Mouse (Mus musculus) spleen, adult 2 months (tissue): ENCODE data around the gene Dock7. TPM values are rescaled to one million over a fixed set of nuclear protein-coding genes. Genes with fewer than 3 reads are reported as not detected.

Experiments used
- DNase-seq, 2 experiments: peaks; one replicate each; pipeline versions ENCODE4 v3.0.0 to v3.0.0-alpha.2; 2012 to 2021; ENCODE audit warnings: low spot score in 2 of 2, low read depth in 1 of 2
- H3K27ac ChIP-seq: fragments of 200-500 bp; 2 replicates; pipeline ENCODE4 v1.5.1; 2012; ENCODE audit warnings: low read length, inconsistent platforms; ENCODE audit not compliant: insufficient read depth
- H3K27me3 ChIP-seq: fragments of 200-500 bp; 2 replicates; pipeline ENCODE4 v1.6.1; 2012; ENCODE audit warnings: mild to moderate bottlenecking, moderate library complexity, low read length, inconsistent platforms; ENCODE audit not compliant: control insufficient read depth, insufficient read depth
- H3K36me3 ChIP-seq: fragments of 200-500 bp; 2 replicates; pipeline ENCODE4 v1.6.1; 2012; ENCODE audit warnings: mild to moderate bottlenecking, low read length, inconsistent platforms; ENCODE audit not compliant: control insufficient read depth, insufficient read depth
- H3K4me1 ChIP-seq: fragments of 200-500 bp; 2 replicates; pipeline ENCODE4 v1.6.1; 2011; ENCODE audit warnings: inconsistent platforms; ENCODE audit not compliant: control insufficient read depth, insufficient read depth, insufficient read length
- H3K4me3 ChIP-seq: fragments of 200-500 bp; 2 replicates; pipeline ENCODE4 v1.5.1; 2011; ENCODE audit warnings: mild to moderate bottlenecking, inconsistent platforms; ENCODE audit not compliant: insufficient read depth, insufficient read length; ENCODE audit errors: extremely low read depth
- CTCF ChIP-seq: fragments of 200-500 bp; IDR thresholded peaks from 2 replicates; pipeline ENCODE4 v1.5.1; 2011; ENCODE audit warnings: mild to moderate bottlenecking, inconsistent platforms; ENCODE audit not compliant: insufficient read depth, insufficient read length, insufficient replicate concordance; ENCODE audit errors: extremely low read depth
- POLR2A ChIP-seq: fragments of 200-500 bp; IDR thresholded peaks from 2 replicates; pipeline ENCODE4 v1.6.1; 2011; ENCODE audit warnings: low read depth, low read length, inconsistent platforms
- WGBS: fragments of 180-500 bp; shearing (Covaris S2); methylation state at CpG from one replicate; pipeline ENCODE4 v1.1.7; 2018; 5-methylcytosine and 5-hydroxymethylcytosine counted together
- polyA plus RNA-seq: library from polyadenylated mRNA; depleted of rRNA; stranded (reverse); fragments of >200 nt; gene quantifications from 2 replicates; pipeline ENCODE4 v1.2.3, GENCODE M21; 2012

The Dock7 gene
- polyA plus RNA-seq, 1 experiment, result 5.4 TPM

DNA sequence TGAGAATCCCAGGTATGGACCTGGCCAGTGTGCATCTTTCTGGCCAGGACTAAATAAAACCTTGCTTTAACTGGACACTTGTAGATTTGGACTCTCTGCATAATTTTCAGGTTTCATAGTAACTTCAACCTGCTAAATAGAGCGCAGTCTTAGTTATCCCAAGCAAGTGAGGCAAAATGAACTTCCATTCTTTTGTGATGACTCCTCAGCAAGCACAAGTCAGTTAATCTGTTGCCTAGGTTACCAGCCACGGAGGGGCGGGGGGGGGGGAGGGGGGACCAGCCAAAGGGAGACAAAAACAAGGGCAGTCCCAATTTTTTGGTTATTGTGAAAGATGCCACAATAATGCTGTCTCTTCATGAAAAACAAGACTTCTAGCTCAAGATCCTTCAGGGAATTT lies 39.7 kb upstream of the Dock7 start:
- 42% methylated on average over 3 of the region's 3 CpGs for WGBS

DNA sequence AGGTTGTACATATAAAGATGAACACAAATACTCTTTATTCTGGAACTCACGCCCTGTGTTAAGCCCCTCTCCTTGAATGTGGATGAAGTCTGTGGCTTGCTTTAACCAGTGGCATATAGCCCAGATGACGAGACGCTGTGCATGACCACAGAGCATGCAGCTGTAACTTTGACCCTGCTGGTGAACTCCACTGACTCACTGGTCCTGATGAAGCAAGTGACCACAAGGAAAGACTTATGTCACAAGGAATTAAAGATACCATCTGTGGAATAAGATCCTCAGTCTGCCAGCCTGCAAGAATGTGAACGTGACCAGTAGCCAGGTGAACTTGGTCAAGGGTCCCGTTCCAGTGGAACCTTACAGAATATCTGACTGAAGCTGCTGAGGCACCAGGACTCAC lies 37.8 kb upstream of the Dock7 start:
- Histone ChIP-seq H3K27me3 (no peaks in the 10 kb centered on the region), H3K4me1 (no peaks in the 10 kb centered on the region), H3K27ac (no peak overlapping the region), H3K4me3 (no peak overlapping the region), H3K36me3 (no peaks in the 10 kb centered on the region)
- TF ChIP-seq POLR2A (no peak), CTCF (no peak)
- no peak for DNase-seq
- WGBS, result 85% methylated on average over 5 of the region's 5 CpGs

More for the DNA sequence above, 39.7 kb upstream of the Dock7 start:
- H3K4me3 ChIP-seq, result no peak overlapping the region
- no peaks in the 10 kb centered on the region for H3K36me3 ChIP-seq
- no peaks in the 10 kb centered on the region for H3K27me3 ChIP-seq
- TF ChIP-seq POLR2A, result no peak
- no peak for TF ChIP-seq CTCF
- H3K27ac ChIP-seq, result no peak overlapping the region
- no peak for DNase-seq
- H3K4me1 ChIP-seq, result no peaks in the 10 kb centered on the region

DNA sequence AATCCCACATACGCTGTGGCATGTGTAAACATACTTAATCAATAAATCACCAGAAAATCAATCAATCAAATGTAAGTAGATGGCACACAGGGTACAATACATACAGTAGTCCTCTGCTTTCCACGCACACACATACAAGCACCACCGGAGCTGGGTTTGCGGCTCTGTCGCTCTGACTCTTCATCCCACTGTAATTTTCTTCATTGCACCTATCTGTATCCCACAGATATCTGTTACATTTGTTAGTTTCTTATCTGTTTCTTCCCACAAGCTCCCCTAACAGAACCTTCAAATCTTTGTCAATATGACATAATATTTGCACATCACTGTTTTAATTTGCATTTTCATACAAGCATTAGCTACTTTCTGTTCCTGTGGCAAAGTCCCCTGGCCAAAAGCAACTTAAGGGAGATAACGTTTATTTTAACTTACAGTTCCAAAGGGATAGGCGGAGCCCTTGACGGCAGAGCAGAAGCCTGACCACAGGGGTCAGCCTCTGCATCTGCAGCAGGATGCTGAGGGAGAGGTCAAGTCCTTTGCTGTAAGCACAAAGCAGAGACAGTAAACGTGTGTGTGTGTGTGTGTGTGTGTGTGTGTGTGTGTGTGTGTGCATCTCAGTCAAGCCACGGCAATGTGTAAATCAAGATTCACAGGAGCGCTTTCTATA lies 36.1 kb upstream of the Dock7 start:
- DNase-seq, result no peak
- TF ChIP-seq POLR2A (no peak), CTCF (no peak)
- Histone ChIP-seq H3K4me1 (no peaks in the 10 kb centered on the region), H3K27ac (no peak overlapping the region), H3K27me3 (no peaks in the 10 kb centered on the region), H3K36me3 (no peaks in the 10 kb centered on the region), H3K4me3 (no peak overlapping the region)
- 75% methylated on average over 11 of the region's 11 CpGs for WGBS

DNA sequence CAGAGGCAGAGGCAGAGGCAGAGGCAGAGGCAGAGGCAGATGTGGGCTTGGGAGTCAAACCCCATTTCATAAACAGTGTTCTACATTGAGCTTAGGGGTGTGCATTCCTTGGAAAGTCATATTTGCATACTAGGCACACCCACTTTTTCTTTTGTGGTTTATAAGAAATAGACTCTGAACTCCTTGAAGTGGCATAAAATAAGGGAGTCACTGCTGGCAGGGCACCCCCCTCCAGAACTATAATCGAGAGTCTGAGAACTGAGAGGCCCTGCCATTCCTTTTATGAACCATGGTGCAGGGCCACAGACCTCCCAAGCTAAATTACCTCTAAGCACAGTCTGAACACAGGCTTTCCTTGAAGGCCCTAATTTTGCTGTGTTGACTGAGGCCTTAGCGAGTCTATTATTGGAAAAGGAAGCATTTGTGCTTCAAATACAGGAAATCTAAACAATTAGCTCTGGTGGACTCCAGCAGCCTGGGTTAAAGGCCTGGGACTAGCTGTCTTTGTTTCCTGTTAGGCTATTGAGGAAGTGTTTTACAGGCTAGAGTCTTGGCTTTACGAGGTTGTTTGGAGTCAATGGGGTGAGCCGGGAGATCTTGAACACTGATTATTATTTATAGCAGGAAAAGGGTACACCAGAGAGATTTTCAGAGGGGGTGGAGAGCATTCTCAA lies 31.3 kb upstream of the Dock7 start:
- Histone ChIP-seq H3K4me1 (no peaks in the 10 kb centered on the region), H3K36me3 (no peaks in the 10 kb centered on the region), H3K4me3 (no peak overlapping the region), H3K27me3 (no peaks in the 10 kb centered on the region), H3K27ac (no peak overlapping the region)
- 31% methylated on average over 4 of the region's 4 CpGs for whole genome bisulfite sequencing
- TF ChIP-seq POLR2A (no peak), CTCF (no peak)
- no peak for DNase-seq

DNA sequence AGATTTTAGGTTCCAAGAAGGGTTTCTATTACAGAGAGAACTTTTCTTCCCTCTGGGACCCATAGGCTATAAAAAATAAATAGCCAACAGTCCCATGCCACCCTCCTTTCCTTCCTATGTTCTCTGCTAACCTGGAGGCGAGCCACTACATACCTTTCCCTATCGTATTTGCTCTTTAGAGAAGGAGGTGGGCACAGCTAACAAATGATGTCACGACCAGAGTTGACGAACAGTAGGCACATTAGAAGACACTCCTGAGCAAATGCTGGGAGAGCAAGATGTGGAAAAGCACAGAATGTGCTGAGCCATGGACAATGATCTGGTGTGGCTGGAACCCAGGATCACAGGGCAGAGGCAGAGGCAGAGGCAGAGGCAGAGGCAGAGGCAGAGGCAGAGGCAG lies 30.7 kb upstream of the Dock7 start:
- H3K27ac ChIP-seq, result no peak overlapping the region
- no peaks in the 10 kb centered on the region for H3K4me1 ChIP-seq

DNA sequence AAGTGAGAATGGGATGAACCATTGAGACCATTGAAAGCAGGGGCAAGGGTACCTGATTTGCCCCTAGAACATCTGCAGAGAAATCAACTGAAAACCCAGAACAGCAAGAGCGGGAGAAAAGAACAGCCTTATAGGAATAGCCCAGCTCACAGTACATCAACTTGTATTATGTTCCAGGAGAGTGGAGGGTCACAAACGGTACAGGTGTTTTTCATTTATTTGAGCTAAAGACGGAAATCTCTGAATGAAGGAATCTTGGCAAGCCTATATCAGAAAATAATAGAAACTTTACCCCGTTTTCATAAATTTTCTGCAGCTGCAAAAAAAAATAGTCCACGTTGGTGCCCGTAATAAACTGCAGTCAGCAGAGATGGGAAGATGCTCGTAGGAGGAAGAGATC lies 22.6 kb upstream of the Dock7 start:
- no peaks in the 10 kb centered on the region for H3K36me3 ChIP-seq
- no peak for DNase-seq
- no peak overlapping the region for H3K4me3 ChIP-seq
- WGBS, result 92% methylated on average over 7 of the region's 7 CpGs
- H3K27ac ChIP-seq, result no peak overlapping the region
- TF ChIP-seq POLR2A, result no peak
- no peak for TF ChIP-seq CTCF
- H3K4me1 ChIP-seq, result no peaks in the 10 kb centered on the region
- no peaks in the 10 kb centered on the region for H3K27me3 ChIP-seq

More for the DNA sequence above, 30.7 kb upstream of the Dock7 start:
- no peak overlapping the region for H3K4me3 ChIP-seq
- no peaks in the 10 kb centered on the region for H3K36me3 ChIP-seq
- DNase-seq, result no peak
- WGBS, result 94% methylated on average over 4 of the region's 4 CpGs
- TF ChIP-seq CTCF, result no peak
- no peak for TF ChIP-seq POLR2A
- no peaks in the 10 kb centered on the region for H3K27me3 ChIP-seq

DNA sequence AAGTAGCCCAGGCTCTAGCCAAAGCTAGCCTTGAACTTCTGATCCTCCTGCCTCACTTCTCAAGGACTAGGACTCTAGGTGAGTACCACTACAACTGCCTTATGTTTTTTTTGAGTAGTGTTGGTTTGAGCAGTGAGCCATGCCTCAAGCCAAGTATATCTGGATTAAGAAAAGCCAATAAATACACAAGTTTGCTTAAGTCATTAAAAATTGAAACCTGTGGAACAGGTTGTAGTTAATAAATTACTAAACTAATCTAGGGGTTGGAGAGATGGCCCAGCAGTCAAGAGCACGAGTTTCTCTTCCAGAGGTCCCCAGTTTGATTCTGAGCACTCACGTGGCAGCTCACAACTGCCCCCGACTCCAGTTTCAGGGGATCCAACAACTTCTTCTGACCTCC lies 20.9 kb upstream of the Dock7 start:
- TF ChIP-seq CTCF (no peak), POLR2A (no peak)
- 94% methylated on average over 3 of the region's 3 CpGs for WGBS
- no peaks in the 10 kb centered on the region for H3K36me3 ChIP-seq
- DNase-seq, result no peak
- H3K4me3 ChIP-seq, result no peak overlapping the region
- no peak overlapping the region for H3K27ac ChIP-seq
- H3K4me1 ChIP-seq, result no peaks in the 10 kb centered on the region
- no peaks in the 10 kb centered on the region for H3K27me3 ChIP-seq
